Mouse (Mus musculus): ENCODE results near the gene Lin28b.
"Not testable (repeated sequence)": the region's sequence is repeated elsewhere in the genome, so short reads cannot be mapped to it uniquely, and the experiment has no call there.

The Lin28b gene

DNA sequence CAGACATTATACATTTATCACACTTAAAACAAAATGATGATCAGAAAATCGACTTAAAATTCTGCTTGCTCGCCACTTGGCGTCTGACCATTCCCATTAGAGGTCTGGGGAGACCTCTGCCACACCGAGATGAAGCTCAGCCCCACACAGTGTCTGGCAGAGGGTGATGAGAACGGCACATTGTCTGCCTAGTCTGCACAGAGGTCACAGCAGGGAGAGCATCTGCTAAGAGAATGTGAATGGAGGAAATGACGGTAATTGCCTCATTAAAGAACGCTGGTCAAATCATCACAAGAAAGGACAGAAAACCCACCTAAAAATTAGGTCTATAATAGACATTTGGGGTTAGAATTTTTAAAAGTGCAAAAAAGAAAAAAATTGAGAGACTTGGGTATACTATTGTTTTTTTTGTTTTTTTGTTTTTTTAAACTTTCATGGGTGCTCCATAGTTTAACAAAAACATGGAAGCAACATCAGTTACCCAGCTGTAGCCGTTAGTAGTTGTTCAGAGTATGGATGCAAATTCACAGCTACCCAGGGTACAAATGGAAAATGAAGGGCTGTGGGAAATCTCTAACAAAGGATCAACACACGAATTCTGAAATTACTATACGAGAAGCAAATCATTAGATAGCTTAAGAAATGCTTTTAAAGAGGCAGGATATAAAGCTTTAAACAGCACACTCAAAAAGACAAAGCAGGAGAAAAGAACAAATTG lies 75.4 kb downstream of the Lin28b start:
- no peak for DNase-seq

- DNase-seq = no peak
Observed at GRCm38 (mm10) chr10:45399702-45400243, 86.4 kb downstream of the Lin28b start.

- no peak for DNase-seq
Observed at GRCm38 (mm10) chr10:45398211-45398610, 88.0 kb downstream of the Lin28b start.

- DNase-seq = no peak
Observed at GRCm38 (mm10) chr10:45382637-45382958, 103.6 kb downstream of the Lin28b start.

GRCm38 (mm10) chr10:45381937-45382636 lies 104.1 kb downstream of the Lin28b start:
- DNase-seq = no peak

- DNase-seq = no peak
Observed at GRCm38 (mm10) chr10:45378269-45378668, 107.9 kb downstream of the Lin28b start.

DNA sequence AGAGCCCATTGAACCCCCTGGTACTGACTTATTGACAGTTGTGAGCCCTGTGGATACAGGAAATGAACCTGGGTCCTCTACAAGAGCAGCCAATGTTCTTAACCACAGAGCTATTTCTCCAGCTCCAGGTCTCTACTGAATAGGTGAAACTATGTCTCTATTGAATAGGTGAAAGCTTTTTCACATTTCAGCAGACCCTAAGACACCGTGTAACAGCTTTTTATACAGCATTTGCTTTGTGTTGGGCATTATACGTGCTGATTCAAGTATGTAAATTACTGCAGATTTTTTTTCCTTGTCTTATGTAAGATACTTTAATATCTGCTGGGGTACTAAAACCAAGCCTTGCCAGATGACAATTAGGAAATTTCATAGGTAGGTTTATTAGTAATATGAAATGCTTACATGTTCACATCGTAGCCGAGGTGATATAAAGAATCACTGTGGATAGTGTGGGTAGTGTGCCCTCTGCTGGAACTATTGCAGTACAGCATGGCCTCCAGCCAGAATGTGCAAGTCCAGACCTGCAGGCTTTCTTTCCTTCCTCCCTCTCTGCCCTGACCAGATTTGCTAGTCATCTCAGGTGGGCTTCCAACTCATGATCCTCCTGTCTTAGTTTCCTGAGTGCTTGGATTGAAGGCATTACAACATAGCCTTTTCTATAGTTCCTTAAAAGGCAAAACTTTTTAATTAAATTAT lies 113.1 kb downstream of the Lin28b start:
- peak; percentile 55 for DNase-seq

DNA sequence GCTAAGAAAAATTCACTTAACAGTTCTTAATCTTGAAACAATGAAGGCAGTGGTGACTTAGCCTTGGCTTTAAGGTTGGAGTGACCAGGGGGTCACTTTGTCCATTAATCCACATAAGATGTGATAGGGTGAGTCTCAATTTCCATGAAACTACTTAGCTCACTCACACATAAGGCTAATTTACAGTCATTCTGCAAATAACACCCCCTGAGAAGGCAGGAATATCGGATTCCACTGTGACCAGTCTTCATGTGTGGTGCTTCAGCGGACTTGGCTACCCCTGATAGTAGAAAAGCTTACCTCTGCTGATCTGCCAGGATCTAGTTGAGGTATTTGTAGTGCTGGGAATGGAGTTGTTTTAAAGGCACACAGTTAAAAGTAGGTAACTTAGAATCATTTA lies 115.7 kb downstream of the Lin28b start:
- no peak for DNase-seq

DNA sequence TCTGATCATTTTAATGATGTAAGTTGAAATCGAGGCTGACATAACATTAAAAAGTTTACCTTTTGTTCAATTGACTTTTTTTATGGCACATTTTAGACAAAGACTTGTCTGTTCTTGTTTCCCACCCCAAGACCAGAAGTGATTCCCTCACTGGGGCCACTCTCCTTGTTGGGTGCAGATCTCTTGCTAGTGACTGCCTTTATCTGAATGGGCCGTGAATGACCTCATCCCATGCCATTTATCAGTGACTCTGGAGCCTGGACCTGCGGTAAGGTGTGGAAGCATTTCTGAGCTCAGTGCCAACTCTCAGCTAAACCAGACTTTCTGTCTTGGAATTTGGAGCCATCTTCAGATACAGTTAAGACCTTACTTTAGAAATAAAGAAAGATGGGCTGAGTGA lies 116.6 kb downstream of the Lin28b start:
- DNase-seq = no peak

GRCm38 (mm10) chr10:45366987-45367705 lies 119.0 kb downstream of the Lin28b start:
- no peak for DNase-seq

DNA sequence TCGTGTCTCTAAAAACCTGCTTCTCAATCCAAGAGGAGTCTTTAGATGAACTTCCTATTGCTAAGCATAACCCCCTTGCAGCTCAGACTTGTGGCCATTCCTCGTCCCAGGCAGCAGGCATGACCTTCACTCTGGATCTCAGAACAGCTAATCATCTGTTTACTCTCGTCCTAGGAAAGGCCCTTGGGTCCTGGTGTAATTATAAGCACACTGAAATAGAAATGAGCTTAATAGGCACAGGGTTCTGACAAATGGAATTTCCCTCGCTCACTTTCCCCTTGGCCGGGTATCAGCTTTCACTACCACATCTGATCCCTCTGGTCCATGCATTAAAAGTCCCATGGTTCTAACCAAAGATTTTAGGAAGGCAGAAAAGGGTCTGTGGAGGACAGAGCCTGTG lies 122.8 kb downstream of the Lin28b start:
- no peak for DNase-seq

GRCm38 (mm10) chr10:45356091-45356490 lies 130.1 kb downstream of the Lin28b start:
- no peak for DNase-seq

- DNase-seq = not testable (repeated sequence)
Observed at GRCm38 (mm10) chr10:45348143-45348542, 138.1 kb downstream of the Lin28b start.

DNA sequence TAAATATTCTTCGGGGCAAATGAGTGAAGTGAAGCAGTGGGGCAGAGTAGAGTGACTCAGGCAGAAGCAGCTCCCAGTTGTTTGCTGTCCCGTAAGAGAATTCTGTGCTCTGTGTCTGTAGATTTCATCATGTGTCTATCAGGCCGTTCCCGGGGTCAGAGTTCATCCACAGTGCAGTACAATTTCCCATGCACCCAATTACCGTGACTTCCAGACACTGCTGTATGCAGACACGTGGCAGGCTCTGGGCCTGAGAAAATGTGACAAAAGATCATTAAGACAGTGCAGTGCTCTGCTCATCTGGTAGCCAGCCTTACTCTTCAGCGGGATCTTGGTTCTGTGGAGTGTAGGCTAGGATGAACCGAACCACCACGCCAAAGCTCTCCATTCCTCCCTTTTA lies 141.0 kb downstream of the Lin28b start:
- DNase-seq = no peak

DNA sequence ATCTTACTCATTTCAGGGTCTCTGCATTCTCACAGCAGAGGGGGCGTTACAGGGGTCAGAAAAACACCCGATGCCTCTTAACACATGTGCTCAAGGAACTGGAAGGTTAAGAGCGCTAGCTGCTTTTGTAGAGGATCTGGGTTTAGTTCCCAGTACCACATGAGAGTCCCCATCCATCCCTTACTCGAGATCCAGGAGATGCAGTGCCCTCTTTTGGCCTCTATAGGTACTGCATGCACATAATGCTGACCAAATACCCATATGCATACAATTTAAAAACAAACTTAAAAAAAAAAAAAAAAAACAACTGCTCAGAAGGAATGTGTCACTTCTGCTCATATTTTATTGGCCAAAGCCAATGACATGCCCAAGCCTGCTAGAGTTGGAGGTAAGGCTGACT lies 141.8 kb downstream of the Lin28b start:
- DNase-seq = no peak

- no peak for DNase-seq
Observed at GRCm38 (mm10) chr10:45339106-45339505, 147.1 kb downstream of the Lin28b start.

DNA sequence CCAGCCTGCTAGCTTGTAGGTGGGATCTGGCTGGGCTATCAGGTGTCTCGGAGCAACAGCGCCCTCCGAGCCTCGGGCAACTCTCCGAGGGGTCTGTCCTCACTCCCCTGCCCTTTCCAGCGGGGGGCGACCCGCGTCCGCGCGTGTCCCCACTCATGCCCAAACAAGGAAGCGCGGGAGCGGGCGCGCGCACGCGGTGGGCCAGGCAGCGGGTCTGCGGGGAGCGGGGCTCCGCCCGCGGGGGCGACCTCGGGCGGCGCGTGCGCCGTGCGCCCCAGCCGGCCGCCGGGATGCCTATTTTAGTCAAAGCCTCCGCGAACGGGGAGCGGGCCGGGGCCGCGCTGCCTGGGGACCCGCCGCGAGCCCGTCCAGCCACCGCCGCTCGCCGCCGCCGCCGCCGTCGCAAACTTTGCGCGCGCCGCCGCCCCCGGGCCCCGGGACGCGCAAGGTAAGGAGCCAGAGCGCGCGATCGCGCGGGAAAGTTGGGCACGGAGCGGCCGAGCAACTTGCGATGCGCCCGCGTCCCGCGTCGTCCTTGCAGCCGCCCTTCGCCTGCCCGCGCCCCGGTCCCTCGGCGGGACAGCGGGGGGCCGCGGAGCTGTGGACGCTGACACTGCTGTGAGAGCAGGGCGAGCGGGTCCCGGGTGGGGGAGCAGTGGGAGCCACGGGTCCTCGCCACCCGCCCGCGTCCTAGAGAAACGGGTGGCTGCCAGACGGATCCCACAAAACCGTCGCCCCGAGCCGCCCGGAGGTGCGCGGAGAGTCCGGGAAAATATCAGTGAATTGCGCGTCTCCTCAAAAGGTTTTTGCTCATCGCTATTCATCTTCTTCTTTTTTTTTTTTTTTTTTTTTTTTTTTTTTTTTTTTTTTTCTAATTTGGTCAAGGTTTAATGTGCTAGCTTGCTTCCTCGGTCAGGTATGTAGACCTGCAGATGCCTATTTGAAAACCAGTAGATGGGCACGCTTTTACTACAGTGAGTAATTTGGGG lies 150.5 kb downstream of the Lin28b start, which contains the start of gene Bves:
Gene Bves, plus strand, starts transcription at position 339 of the 989 bp plus-strand sequence.
- DNase-seq = peak; percentile 31

GRCm38 (mm10) chr10:45334925-45335324 lies 151.3 kb downstream of the Lin28b start:
- no peak for DNase-seq

GRCm38 (mm10) chr10:45328196-45329000 lies 157.8 kb downstream of the Lin28b start:
- no peak for DNase-seq

Measured in right cerebral cortex, postnatal 25 days (tissue).